Mouse (Mus musculus) kidney, adult 2 months (tissue): Measurements from ENCODE around the gene Fxyd6.

Source experiments
- CTCF ChIP-seq: fragments of 200-500 bp; conservative IDR thresholded peaks from 2 replicates; pipeline ENCODE4 v1.5.1; 2011; ENCODE audit warnings: low read depth, mild to moderate bottlenecking, control low read depth, low read length, moderate library complexity, mixed read lengths; ENCODE audit not compliant: insufficient read depth, insufficient read length
- POLR2A ChIP-seq: fragments of 200-500 bp; IDR thresholded peaks from one replicate; pipeline ENCODE4 v1.6.1; 2011; ENCODE audit warnings: low read depth, low read length, control low read depth

DNA sequence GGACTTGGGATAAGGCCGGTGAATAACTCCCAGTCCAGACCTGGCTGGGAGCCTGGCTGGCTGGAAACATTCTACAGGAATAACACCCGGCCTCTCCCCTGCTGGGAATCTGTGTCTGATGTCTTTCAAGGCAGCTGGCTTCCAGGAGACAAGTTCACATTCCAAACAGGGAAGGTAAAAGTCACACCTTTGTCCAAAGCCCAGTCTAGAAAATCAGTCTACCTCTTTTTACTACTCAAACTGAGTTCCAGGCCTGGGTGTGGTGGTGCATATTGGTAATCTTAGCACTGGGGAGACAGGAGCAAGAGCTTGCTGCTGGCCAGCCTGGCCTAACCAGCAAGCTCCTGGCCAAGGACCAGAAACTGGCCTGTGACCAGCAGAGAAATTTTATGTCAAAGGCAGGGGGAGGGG lies 7.9 kb upstream of the Fxyd6 start:
- no peak for TF ChIP-seq POLR2A
- TF ChIP-seq CTCF, result no peak
